Mouse (Mus musculus) liver, adult 2 months (tissue): Measurements from ENCODE around the gene Triobp.

Experiments used
- CTCF ChIP-seq: fragments of 200-500 bp; IDR thresholded peaks from 2 replicates; pipeline ENCODE4 v1.5.1; 2011; ENCODE audit warnings: low read depth, low read length, control low read depth
- POLR2A ChIP-seq: fragments of 200-500 bp; IDR thresholded peaks from 2 replicates; pipeline ENCODE4 v1.6.1; 2011; ENCODE audit warnings: low read length, control low read depth; ENCODE audit not compliant: insufficient read depth; ENCODE audit errors: extremely low read depth

GRCm38 (mm10) chr15:78990970-78991525 is 43.5 kb downstream of the Triobp start:
- no peak for TF ChIP-seq POLR2A
- no peak for TF ChIP-seq CTCF
